Mouse (Mus musculus) right cerebral cortex, postnatal 36 days (tissue): ENCODE measurements around the gene 1810010D01Rik.
A peak's percentile ranks its signal among the peaks of the same experiment; 100 is the strongest.

Source experiments
- DNase-seq, 2 experiments: peaks; one replicate each; pipeline ENCODE4 v3.0.0; 2022; ENCODE audit warnings: low spot score in 2 of 2, mixed read lengths in 1 of 2

The 1810010D01Rik gene

GRCm38 (mm10) chr7:145176750-145177589 is 30.9 kb downstream of the 1810010D01Rik start:
- DNase-seq = peak in 1 of 2 experiments; percentile 28

GRCm38 (mm10) chr7:145173563-145173962 is 34.4 kb downstream of the 1810010D01Rik start:
- no peak for DNase-seq

GRCm38 (mm10) chr7:145173116-145173515 is 34.8 kb downstream of the 1810010D01Rik start:
- DNase-seq = no peak

GRCm38 (mm10) chr7:145169703-145170102 is 38.2 kb downstream of the 1810010D01Rik start:
- no peak for DNase-seq

- DNase-seq = no peak
Observed at GRCm38 (mm10) chr7:145159283-145160240, 48.4 kb downstream of the 1810010D01Rik start.
